Mouse (Mus musculus) liver, postnatal 0 days (tissue): ENCODE results near the gene Sfrp2. TPM values are rescaled to one million over a fixed set of nuclear protein-coding genes. Genes with fewer than 3 reads are reported as not detected.

ENCODE experiments used
- ATAC-seq: fragments of 200-750 bp; cut with Nextera tagmentation; 2 replicates; pipeline ENCODE4 v1.8.0; 2017; ENCODE audit warnings: mild to moderate bottlenecking, moderate library complexity
- DNase-seq: peaks from one replicate; pipeline ENCODE4 v3.0.0-alpha.2; 2016
- H3K27ac ChIP-seq: fragments of 300-500 bp; sonication (generic); 2 replicates; pipeline ENCODE4 v1.5.1; 2014; ENCODE audit warnings: antibody characterized with exemption, moderate library complexity, mild to moderate bottlenecking, low read depth
- H3K27me3 ChIP-seq: fragments of 300-500 bp; sonication (generic); 2 replicates; pipeline ENCODE4 v1.6.1; 2014; ENCODE audit warnings: low read length, control low read depth, mixed read lengths; ENCODE audit not compliant: insufficient read depth
- H3K36me3 ChIP-seq: fragments of 300-500 bp; sonication (generic); replicated peaks from 2 replicates; pipeline ENCODE4 v1.6.1; 2014; ENCODE audit warnings: mild to moderate bottlenecking, control low read depth, low read length, moderate library complexity, mixed read lengths; ENCODE audit not compliant: insufficient read depth
- H3K4me1 ChIP-seq: fragments of 300-500 bp; sonication (generic); 2 replicates; pipeline ENCODE4 v1.6.1; 2014; ENCODE audit warnings: antibody characterized with exemption, mild to moderate bottlenecking, control low read depth; ENCODE audit not compliant: insufficient read depth
- H3K4me2 ChIP-seq: fragments of 300-500 bp; sonication (generic); 2 replicates; pipeline ENCODE4 v1.6.1; 2014; ENCODE audit warnings: low read depth, mild to moderate bottlenecking, low read length, moderate library complexity, mixed read lengths
- H3K4me3 ChIP-seq: fragments of 300-500 bp; sonication (generic); 2 replicates; pipeline ENCODE4 v1.5.1; 2014; ENCODE audit warnings: low read depth, low read length
- H3K9ac ChIP-seq: fragments of 300-500 bp; sonication (generic); replicated peaks from 2 replicates; pipeline ENCODE4 v1.6.1; 2014; ENCODE audit warnings: mild to moderate bottlenecking, moderate library complexity
- H3K9me3 ChIP-seq: fragments of 300-500 bp; sonication (generic); 2 replicates; pipeline ENCODE4 v1.6.1; 2016; ENCODE audit warnings: mild to moderate bottlenecking, control low read depth, low read length, mixed read lengths
- CTCF ChIP-seq: sonication (generic); IDR thresholded peaks from 2 replicates; pipeline ENCODE4 v1.5.1; 2016; ENCODE audit warnings: antibody characterized with exemption, low read depth
- EP300 ChIP-seq: IDR thresholded peaks from 2 replicates; pipeline ENCODE4 v1.6.1; 2016; ENCODE audit warnings: antibody characterized with exemption, low read depth, mild to moderate bottlenecking
- WGBS: fragments of 180-500 bp; shearing (Covaris S2); extraction: QIAGEN DNeasy Blood & Tissue Kit; methylation state at CpG from one replicate; pipeline ENCODE4 v1.1.7; 2014; ENCODE audit not compliant: insufficient replicate concordance; 5-methylcytosine and 5-hydroxymethylcytosine counted together
- polyA plus RNA-seq: library from polyadenylated mRNA; unstranded; fragments of >200 nt; fragmentation: Nextera tagmentation; extraction: Ambion mirVana; gene quantifications from 2 replicates; pipeline ENCODE4 v1.2.1, GENCODE M21; 2015

Sfrp2 gene
- polyA plus RNA-seq, 1 experiment from 2014 or later, result 1.0 TPM

GRCm38 (mm10) chr3:83736980-83737379 lies 29.1 kb upstream of the Sfrp2 start:
- DNase-seq (no peak), ATAC-seq (no peak)
- Histone ChIP-seq H3K36me3 (no peaks in the 10 kb centered on the region), H3K27me3 (no peaks in the 10 kb centered on the region), H3K27ac (no peak overlapping the region), H3K9me3 (no peaks in the 10 kb centered on the region), H3K4me2 (no peak overlapping the region), H3K9ac (no peak overlapping the region), H3K4me3 (no peak overlapping the region), H3K4me1 (no peaks in the 10 kb centered on the region)
- TF ChIP-seq EP300 (no peak), CTCF (no peak)
- WGBS, result 89% methylated on average over 4 of the region's 4 CpGs

GRCm38 (mm10) chr3:83740246-83740645 lies 25.9 kb upstream of the Sfrp2 start:
- no peak overlapping the region for H3K27ac ChIP-seq
- H3K9ac ChIP-seq, result no peak overlapping the region
- H3K4me1 ChIP-seq, result no peaks in the 10 kb centered on the region
- no peak for ATAC-seq
- no peak for DNase-seq
- H3K9me3 ChIP-seq, result no peaks in the 10 kb centered on the region
- H3K36me3 ChIP-seq, result no peaks in the 10 kb centered on the region
- 57% methylated on average over 2 of the region's 2 CpGs for WGBS
- no peaks in the 10 kb centered on the region for H3K27me3 ChIP-seq
- H3K4me2 ChIP-seq, result no peak overlapping the region
- TF ChIP-seq EP300 (no peak), CTCF (no peak)
- no peak overlapping the region for H3K4me3 ChIP-seq

- H3K4me1 ChIP-seq, result no peaks in the 10 kb centered on the region
- no peak overlapping the region for H3K4me2 ChIP-seq
- no peak overlapping the region for H3K9ac ChIP-seq
- no peak for DNase-seq
- H3K4me3 ChIP-seq, result no peak overlapping the region
- H3K9me3 ChIP-seq, result no peaks in the 10 kb centered on the region
- TF ChIP-seq CTCF (no peak), EP300 (no peak)
- ATAC-seq, result no peak
- WGBS, result 67% methylated on average over 4 of the region's 4 CpGs
- H3K27me3 ChIP-seq, result no peaks in the 10 kb centered on the region
- H3K36me3 ChIP-seq, result no peaks in the 10 kb centered on the region
- no peak overlapping the region for H3K27ac ChIP-seq
Observed at GRCm38 (mm10) chr3:83747276-83747675, 18.8 kb upstream of the Sfrp2 start.

- no peaks in the 10 kb centered on the region for H3K27me3 ChIP-seq
- no peak overlapping the region for H3K9ac ChIP-seq
- H3K9me3 ChIP-seq, result no peaks in the 10 kb centered on the region
- DNase-seq (no peak), ATAC-seq (no peak)
- no peaks in the 10 kb centered on the region for H3K4me1 ChIP-seq
- H3K27ac ChIP-seq, result no peak overlapping the region
- no peak overlapping the region for H3K4me3 ChIP-seq
- no peak overlapping the region for H3K4me2 ChIP-seq
- TF ChIP-seq EP300, result no peak
- no peak for TF ChIP-seq CTCF
- 78% methylated on average over 5 of the region's 5 CpGs for WGBS
- H3K36me3 ChIP-seq, result no peaks in the 10 kb centered on the region
Observed at GRCm38 (mm10) chr3:83747895-83748294, 18.2 kb upstream of the Sfrp2 start.

- ATAC-seq (no peak), DNase-seq (no peak)
- Histone ChIP-seq H3K4me2 (no peak overlapping the region), H3K27ac (no peak overlapping the region), H3K27me3 (no peaks in the 10 kb centered on the region), H3K9me3 (no peaks in the 10 kb centered on the region), H3K36me3 (no peaks in the 10 kb centered on the region), H3K9ac (no peak overlapping the region), H3K4me1 (no peaks in the 10 kb centered on the region), H3K4me3 (no peak overlapping the region)
- TF ChIP-seq EP300, result no peak
- peak; percentile 24; the same call in 1 of the 2 replicates for TF ChIP-seq CTCF
- WGBS, result 15% methylated on average over 2 of the region's 2 CpGs
Observed at GRCm38 (mm10) chr3:83751625-83752024, 14.5 kb upstream of the Sfrp2 start.

- no peak overlapping the region for H3K9ac ChIP-seq
- no peaks in the 10 kb centered on the region for H3K4me1 ChIP-seq
- TF ChIP-seq EP300 (no peak), CTCF (no peak)
- H3K9me3 ChIP-seq, result no peaks in the 10 kb centered on the region
- DNase-seq (no peak), ATAC-seq (no peak)
- H3K27ac ChIP-seq, result no peak overlapping the region
- H3K36me3 ChIP-seq, result no peaks in the 10 kb centered on the region
- WGBS, result 84% methylated on average over 5 of the region's 5 CpGs
- no peak overlapping the region for H3K4me3 ChIP-seq
- H3K4me2 ChIP-seq, result no peak overlapping the region
- no peaks in the 10 kb centered on the region for H3K27me3 ChIP-seq
Observed at GRCm38 (mm10) chr3:83752196-83752595, 13.9 kb upstream of the Sfrp2 start.
